Mouse (Mus musculus) left cerebral cortex, postnatal 25 days (tissue): ENCODE measurements around the gene Immp2l. TPM values are rescaled to one million over a fixed set of nuclear protein-coding genes. Genes with fewer than 3 reads are reported as not detected.

ENCODE experiments used
- DNase-seq, 2 experiments: peaks; one replicate each; pipeline ENCODE4 v3.0.0; 2022; ENCODE audit warnings: low spot score in 2 of 2, mixed read lengths in 1 of 2
- intact Hi-C: fragments of 180-260 bp; cut with DNase I; formaldehyde crosslinking; loops from one replicate; pipeline ENCODE4 v1.15.1; 2025
- total RNA-seq, 2 experiments: library from RNA; stranded (reverse); gene quantifications; 2 replicates each; pipeline ENCODE4 v1.2.3; 2021

Immp2l gene
- total RNA-seq, 2 experiments from 2014 or later, result 7.7 to 8.9 TPM

DNA sequence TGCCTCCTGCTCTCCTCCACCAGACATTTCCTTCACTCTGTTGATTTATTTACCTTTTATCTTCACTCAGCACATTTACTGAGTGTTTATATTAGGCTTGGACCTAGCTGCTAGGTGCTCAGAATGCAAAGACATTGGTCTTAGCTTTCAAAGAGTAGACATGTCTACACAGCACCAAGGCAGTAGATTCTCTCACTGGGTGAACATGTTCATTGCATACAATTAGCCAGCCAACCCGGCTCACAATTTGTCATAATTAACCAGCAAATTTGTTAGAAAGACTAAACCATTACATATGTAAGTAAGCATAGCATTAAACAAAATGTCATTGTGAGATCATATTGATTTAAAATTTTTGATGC is 542.5 kb downstream of the Immp2l start:
- intact Hi-C loops, result no loop called here
- no peak for DNase-seq

DNA sequence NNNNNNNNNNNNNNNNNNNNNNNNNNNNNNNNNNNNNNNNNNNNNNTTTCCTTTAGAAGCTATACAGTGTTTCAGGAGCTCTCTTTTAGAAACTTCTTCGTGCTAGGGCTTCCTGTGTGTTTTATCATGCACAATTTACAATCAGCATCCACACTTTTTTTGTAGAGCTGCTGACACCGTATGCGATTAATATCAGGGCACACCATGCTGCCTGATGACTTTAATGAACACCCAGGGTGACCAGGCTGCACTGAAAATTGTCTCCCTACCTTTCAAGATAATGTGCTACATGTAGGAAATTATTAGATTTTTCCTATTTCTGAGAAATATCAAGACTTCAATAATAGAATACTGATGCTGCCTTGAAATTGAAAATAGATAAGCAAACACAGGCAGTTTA is 549.9 kb downstream of the Immp2l start:
- DNase-seq, result no peak
- intact Hi-C loops, result no loop called here

- no peak for DNase-seq
- intact Hi-C loops, result no loop called here
These were observed 551.3 kb downstream of the Immp2l start for GRCm38 (mm10) chr12:41575221-41575620.

DNA sequence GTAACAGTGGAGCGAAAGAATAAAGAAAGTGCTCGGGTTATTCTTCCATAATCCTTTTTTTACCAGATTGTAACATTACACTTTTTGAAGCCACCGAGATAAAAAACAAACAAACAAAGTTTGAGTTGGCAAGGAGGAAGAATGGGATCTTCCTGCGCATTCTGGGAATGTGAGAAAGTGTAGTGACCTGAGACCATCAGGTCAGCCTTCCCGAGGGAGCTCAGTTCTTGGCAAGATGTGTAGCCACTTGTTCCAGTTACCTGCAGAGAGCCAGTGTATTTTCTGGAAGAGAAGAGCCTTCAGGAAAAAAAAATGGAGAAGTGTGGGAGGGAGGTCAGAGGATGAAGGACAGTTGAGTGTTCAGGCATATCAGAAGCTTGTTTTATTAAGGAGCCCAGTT is 569.5 kb downstream of the Immp2l start:
- DNase-seq, result no peak
- intact Hi-C loops, result no loop called here

GRCm38 (mm10) chr12:41594037-41594436 is 570.1 kb downstream of the Immp2l start:
- DNase-seq, result peak in 1 of 2 experiments; percentile 41
- intact Hi-C loops, result no loop called here

DNA sequence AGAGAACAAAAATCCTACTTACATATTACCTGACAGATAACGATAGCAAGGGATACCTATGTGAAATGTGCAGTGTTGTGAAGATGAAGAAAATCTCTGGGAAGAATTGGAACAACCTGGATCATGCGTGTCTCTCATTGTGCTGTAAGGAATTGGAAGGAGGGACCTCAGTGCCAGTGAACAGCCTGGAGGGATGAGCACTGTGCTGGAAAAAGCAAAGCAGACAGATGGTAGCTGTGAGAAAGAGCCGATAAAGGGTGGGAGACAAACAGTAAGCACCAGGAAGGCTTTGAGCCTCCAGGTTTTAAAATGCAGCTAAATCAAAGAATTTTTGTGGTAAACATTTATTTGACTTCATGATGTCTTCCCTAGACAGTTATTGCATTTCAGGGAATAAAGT is 591.4 kb downstream of the Immp2l start:
- intact Hi-C loops, result no loop called here
- peak in 1 of 2 experiments; percentile 73 for DNase-seq

DNA sequence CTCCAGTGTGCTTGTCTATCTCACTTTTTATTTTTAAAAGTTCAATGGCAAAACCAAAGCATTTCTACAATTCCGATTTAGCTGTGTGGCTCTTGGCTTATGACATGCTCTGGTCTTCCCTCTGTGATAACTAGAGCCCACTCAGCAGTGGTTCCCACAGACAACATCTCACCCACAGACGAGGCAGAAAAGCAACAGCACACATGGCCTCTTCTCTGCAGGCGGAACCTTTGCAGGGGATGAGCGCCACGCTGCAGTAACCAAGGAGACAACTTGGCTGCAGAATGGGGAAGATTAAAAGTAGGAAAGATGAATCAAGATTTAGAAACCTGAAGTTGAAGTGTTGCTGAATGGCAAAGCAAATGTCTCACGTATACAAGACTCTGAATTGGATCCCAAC is 597.5 kb downstream of the Immp2l start:
- peak; percentile 28 to 76 for DNase-seq
- intact Hi-C loops, result no loop called here

DNA sequence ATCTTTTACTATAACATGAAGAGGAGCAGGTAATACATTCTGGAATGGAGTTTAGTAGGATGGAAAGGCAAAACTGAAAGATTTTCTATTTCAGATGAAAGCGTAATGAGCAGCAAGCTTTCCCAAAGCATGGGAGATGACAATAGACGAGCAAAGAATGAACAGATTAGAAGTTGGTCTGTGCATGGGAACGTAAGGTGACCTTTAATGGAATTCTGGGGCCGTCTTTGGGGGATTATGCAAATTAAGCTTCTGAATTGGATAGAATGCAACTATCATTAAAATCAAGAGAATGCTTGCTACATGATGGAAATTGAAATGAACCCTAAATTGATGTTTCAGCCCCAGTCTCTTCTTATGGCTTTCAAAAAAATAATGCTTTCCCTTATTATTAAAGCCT is 619.4 kb downstream of the Immp2l start:
- intact Hi-C loops, result no loop called here
- DNase-seq, result no peak

GRCm38 (mm10) chr12:41644802-41645551 is 621.1 kb downstream of the Immp2l start:
- peak; percentile 17 to 20 for DNase-seq
- intact Hi-C loops, result no loop called here

DNA sequence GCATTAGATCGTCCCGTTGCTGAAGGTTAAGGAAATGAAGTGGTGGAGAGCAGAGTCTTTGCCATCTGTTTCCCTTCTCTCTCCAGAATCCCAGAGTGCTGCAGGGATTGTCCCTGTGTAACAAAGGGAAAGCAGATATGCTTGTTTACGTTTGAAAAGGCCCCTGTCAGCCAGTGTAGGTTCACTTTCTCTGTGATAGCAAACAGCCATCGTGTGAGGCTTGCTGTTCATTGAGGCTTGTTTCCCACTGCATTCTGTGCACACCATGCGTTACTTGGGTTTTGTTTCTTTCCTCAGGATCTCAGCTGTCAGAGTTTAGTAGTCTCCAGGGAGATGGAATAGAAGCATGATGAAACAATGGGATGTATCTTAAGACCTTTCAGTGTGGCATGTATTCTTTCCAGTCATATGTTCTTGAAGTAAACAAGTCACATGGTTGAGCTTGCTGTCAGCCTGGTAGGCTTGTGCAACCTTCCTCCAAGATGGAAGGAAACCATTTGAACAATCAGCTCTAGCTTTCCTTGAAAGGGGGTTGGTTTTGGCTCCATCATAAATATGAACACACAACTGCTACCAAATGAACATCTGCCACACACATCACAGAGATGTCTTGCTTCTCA is 623.2 kb downstream of the Immp2l start:
- intact Hi-C loops, result no loop called here
- DNase-seq, result no peak

GRCm38 (mm10) chr12:41647675-41648074 is 623.8 kb downstream of the Immp2l start:
- no peak for DNase-seq
- intact Hi-C loops, result no loop called here

GRCm38 (mm10) chr12:41649826-41650541 is 626.1 kb downstream of the Immp2l start:
- intact Hi-C loops, result no loop called here
- no peak for DNase-seq

- intact Hi-C loops, result no loop called here
- DNase-seq, result no peak
These were observed 644.4 kb downstream of the Immp2l start for GRCm38 (mm10) chr12:41668280-41668679.

GRCm38 (mm10) chr12:41669481-41669880 is 645.6 kb downstream of the Immp2l start:
- DNase-seq, result no peak
- intact Hi-C loops, result no loop called here

- intact Hi-C loops, result loop anchor here (5.0 kb wide), 1 partner anchor 833 kb away; no protein-coding TSS in a partner anchor
- peak; percentile 2 to 50 for DNase-seq
These were observed 651.0 kb downstream of the Immp2l start for GRCm38 (mm10) chr12:41674861-41675260.

DNA sequence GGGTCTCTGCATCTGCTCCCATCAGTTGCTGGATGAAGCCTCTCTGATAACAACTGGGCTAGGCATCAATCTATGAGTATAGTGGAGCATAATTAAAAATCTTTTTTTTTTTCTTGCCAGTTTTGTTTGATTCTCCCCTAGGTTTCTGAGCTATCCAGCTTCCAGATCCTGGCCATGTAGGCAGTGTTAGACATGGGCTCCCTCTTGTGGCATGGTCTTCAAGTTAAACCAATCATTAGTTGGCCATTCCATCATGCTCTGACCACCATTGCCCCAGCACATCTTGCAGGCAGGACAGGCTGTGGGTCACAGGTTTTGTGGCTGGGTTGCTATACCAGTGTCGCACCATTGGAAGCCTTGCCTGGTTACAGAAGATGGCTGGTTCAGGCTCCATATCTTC is 656.3 kb downstream of the Immp2l start:
- intact Hi-C loops, result loop anchor here (5.0 kb wide), 2 partner anchors 193 to 573 kb away; partner anchors contain the start of gene Lrrn3
- DNase-seq, result peak; percentile 13 to 36

DNA sequence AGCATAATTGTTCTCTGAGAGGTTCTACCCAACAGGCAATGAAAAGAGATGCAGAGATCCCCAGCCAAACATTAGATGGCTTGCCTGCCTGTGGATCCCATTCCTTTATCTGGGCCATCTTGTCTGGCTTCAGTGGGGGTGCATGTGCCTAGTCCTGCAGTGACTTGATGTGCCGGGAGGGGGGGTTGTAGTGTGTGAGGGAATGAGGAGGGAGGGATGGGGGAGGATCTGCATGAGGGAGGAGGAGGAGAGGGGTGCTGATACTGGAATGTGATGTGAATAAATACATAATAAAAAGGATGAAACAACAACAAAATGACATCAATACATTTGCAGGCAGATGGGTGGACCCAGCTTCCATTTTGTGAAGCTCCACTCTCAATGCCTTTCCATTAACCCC is 658.3 kb downstream of the Immp2l start:
- intact Hi-C loops, result loop anchor here (5.0 kb wide), 2 partner anchors 195 to 575 kb away; partner anchors contain the start of gene Lrrn3
- DNase-seq, result no peak

- no peak for DNase-seq
- intact Hi-C loops, result no loop called here
These were observed 665.9 kb downstream of the Immp2l start for GRCm38 (mm10) chr12:41689809-41690208.

- no peak for DNase-seq
- intact Hi-C loops, result no loop called here
These were observed 686.7 kb downstream of the Immp2l start for GRCm38 (mm10) chr12:41710608-41711007.

- no peak for DNase-seq
- intact Hi-C loops, result no loop called here
These were observed 693.1 kb downstream of the Immp2l start for GRCm38 (mm10) chr12:41716946-41717345.

GRCm38 (mm10) chr12:41724585-41724984 is 700.7 kb downstream of the Immp2l start:
- intact Hi-C loops, result no loop called here
- DNase-seq, result no peak
